Mouse (Mus musculus) stomach, postnatal 0 days (tissue): ENCODE results near the gene Ppp2r5d.

Source experiments
- CTCF ChIP-seq: IDR thresholded peaks from 2 replicates; pipeline ENCODE4 v1.5.1; 2016; ENCODE audit warnings: antibody characterized with exemption, low read depth, mild to moderate bottlenecking, moderate library complexity
- EP300 ChIP-seq: optimal IDR thresholded peaks from 2 replicates; pipeline ENCODE3; 2016; ENCODE audit warnings: antibody characterized with exemption

- no peak for TF ChIP-seq CTCF
- TF ChIP-seq EP300: no peak
These were observed 1.6 kb upstream of the Ppp2r5d start for GRCm38 (mm10) chr17:46706375-46707089.
